Mouse (Mus musculus): ENCODE measurements at regions not wholly inside any gene's neighbourhood (a gene's known extent, or its start where the extent isn't known, plus 50 kb on each side); places are given as distances from the start of the nearest gene placed in this dataset.

DNA sequence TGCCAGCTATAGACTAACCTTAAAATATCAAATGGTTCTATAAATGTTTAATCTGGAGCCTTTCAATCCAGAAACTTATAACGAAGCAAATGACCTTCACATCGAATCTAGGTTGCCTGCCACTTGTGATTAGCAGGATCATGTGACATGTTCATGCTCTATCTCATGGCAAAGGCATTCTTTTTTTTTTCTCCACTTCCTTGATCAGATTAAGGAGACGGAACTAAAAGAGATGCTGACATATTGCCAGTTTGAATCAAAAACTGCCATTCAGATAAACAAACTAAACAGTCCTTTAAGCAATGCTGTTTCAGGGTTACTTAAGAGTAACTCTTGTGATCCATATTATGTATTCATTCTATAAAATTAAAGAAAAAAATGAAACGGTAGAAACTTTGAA, 579.2 kb upstream of the Pkdcc start:
- TF ChIP-seq CTCF (conservative IDR thresholded peaks at IDR 0.05; ENCODE audit: low read length), result no peak
- no peak for TF ChIP-seq POU5F1 (IDR thresholded peaks at IDR 0.05; ENCODE audit: borderline replicate concordance, low read length)
- TF ChIP-seq NANOG (IDR thresholded peaks at IDR 0.05; ENCODE audit: borderline replicate concordance, low read length), result no peak

All from E14TG2a.4 (cell line).